Mouse (Mus musculus) v-Abl transformed pro-B cells (cell line): ENCODE measurements around the gene Fuca1.

ENCODE experiments used
- in situ Hi-C, 2 experiments: fragments of 400-800 bp; cut with MboI; formaldehyde crosslinking; loops; one replicate each; pipeline ENCODE4 v1.15.1; 2025; ENCODE audit not compliant: unreplicated experiment in 2 of 2

The Fuca1 gene

DNA sequence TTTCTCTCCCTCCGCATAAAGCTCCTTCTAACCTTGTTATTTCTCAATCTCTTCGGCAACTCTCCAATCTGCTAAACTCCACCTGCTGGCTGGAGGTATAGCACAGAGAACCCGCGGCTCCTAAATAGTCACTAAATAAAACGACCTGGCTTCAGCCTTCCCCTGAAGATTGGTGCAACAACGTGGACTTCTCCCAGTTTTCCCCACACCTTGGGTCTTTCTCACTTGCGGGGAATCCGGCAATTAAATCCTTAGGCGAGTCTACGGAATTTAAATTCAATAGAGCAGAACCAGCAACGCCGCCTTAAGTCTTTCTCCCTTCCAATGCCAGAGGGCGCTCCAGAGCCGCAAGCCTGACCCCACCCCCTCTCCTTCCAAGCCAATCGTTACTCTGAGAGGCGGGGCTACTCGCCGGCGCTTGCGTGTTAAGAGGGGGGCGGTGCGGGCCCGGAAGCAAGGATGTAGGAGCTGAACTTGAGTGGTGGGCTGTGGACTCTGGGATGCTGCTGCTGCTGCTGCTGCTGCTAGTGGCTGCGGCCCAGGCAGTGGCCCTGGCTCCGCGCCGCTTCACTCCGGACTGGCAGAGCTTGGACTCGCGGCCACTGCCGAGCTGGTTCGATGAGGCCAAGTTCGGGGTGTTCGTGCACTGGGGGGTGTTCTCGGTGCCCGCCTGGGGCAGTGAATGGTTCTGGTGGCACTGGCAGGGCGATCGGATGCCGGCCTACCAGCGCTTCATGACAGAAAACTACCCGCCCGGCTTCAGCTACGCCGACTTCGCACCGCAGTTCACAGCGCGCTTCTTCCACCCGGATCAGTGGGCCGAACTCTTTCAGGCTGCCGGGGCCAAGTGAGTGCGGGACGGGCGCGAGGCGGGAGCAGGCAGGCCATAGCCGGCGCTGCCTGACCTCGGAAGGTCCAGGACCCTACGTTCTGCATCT is at the start of gene Fuca1:
Fuca1 (plus strand) TSS at position 432 of the 938 bp plus-strand sequence.
- in situ Hi-C loops, result loop anchor here in 1 of 2 experiments (5.0 kb wide), 1 partner anchor 33 kb away; no protein-coding TSS in a partner anchor

DNA sequence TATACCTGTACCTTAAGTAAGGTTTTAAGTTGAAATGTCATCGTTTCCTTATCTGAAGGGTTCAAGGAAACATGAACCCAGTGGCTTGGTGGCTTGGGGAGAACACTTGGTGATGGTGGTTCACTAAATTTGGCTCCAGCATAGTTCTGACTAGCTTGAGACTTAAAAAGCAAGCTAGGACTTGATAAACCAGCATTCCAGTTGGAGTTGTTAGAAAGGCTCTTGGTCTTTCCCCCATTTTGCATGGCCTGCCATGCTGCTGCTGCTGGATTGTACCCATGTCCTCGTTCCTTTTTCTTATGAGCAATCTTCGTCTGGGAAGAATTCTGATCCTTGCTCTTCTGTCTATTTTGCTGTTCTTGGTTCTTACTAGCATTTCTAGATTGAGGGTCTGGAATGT is 48.5 kb upstream of the Fuca1 start:
- in situ Hi-C loops, result no loop called here

DNA sequence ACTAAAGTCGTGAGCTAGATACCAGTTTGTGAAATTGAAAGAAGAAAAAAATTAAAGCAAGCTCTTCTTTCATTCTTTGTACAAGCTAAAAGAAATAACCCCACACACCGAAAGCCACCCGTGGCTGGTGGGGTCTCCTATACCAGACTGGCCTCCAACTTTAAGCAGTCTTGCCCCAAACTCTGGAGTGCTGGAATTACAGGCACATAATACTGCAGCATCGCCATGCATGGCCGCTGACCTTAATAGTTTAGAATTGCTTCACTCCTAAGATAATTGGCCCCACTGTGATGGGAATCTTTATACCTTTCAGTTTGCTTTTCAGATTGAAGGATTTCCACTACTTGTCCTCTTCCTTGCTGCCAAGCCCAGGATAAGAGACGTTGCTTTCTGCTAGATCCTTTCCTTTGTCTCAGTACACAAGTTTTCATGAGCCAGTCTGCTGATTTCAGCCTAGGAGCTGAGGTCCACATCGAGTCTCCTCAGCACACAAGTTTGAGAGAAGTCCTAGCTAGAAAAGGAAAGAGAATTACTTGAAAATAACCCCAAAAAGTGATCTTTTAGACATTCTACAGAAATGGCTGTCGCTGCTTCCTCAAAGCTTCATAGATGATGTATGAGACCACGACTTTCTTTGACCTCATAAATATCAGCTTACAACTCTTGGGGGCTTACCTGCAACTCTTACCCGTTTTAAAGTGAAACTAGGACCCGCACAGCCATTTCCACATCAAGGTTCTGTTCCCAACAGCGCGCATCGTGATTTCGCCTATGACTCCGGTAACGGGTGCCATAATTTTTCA is 47.7 kb upstream of the Fuca1 start:
- in situ Hi-C loops, result no loop called here

DNA sequence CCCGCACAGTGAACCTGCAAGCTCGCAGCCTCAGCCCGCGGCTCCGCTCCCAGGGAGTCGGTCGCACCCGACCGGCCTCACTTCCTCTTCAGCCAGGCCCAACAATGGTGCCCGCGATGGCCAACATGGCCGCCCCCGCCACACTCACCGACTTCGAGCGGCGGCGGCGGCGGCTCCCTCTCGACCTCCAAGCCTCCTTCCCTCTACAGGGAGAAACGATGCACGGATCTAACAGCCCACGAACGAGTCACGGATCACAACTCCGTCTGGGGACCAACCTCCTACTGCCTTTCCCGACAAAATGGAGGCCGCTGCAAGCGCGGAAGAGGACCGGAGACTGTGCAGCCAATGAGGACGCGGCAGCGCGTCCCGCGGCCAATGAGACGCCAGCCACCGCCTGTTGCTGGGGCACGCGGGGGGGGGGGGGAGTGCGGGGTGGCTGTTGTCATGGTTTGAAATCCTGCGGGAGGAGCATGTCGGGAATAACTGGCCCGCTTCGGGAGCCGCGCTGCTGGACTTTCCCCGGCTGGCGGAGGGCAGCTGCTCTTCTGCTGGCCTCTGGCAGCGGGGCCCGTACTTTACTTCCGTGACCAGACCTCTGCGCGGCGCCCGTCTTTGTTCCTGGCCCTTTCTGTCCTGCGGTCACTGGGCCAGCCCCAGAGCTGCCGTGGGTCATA is 46.9 kb upstream of the Fuca1 start, which contains the start of gene Pnrc2:
Pnrc2 (minus strand) TSS at position 325 of the 677 bp plus-strand sequence.
- in situ Hi-C loops, result no loop called here

DNA sequence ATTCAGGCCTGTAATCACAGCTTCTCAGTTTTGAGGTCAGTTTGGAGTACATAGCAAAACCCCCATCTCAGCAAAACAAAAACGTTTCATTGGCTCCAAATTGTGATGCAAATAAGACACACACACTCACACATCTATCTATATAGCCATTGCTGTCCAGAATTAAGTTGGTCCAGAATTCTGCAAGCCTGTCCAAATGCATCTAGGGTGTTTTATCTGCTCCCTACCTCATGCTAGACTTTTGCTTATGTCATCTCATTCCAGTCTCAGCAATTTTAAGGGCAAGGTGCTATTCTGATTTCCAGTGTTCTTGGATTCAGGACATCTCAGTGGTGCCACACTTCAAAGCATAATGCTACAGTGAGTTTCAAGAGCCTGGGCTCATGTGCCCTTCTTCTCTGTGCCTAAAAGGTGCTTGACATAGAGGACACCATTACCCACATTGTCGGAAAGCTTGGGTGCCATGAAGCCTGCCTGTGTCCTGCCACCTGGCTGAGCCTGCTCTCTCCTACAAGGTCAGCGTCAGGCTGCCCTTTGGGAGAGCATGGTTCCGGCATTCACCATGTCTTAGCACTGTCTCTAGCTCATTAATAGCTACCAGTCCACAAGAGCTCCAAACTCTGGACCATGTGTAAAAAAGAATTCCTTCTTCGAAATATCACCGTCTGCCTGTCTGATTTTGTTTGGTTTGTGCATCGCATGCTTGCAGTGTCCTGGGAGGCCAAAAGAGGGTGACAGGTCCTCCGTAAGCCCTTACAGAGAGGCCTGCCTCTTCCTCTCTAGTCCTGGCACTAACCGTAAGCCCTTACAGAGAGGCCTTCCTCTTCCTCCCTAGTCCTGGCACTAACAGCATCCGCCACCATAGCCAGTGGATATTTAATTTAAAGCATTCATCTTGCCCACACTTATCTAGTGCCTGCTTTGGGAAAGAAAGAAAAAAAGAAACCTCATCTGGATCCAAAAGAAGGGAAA is 45.7 kb upstream of the Fuca1 start:
- in situ Hi-C loops, result loop anchor here in 1 of 2 experiments (5.0 kb wide), 1 partner anchor 73 kb away; no protein-coding TSS in a partner anchor

DNA sequence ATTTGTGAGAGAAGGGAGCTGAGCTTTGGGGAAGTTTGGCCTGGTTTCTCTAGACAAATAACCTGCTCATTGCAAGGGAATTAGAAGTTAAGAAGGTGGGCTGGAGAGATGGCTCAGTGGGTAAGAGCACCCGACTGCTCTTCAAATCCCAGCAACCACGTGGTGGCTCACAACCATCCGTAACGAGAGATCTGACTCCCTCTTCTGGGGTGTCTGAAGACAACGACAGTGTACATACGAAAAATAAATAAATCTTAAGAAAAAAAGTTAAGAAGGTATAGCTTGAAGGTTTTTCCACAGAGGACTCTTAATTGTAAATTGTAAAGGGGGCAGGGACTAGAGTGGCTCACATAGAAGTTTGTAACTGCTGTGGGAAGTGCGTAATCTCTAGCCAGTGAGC is 45.0 kb upstream of the Fuca1 start:
- in situ Hi-C loops, result loop anchor here in 1 of 2 experiments (5.0 kb wide), 1 partner anchor 73 kb away; no protein-coding TSS in a partner anchor

DNA sequence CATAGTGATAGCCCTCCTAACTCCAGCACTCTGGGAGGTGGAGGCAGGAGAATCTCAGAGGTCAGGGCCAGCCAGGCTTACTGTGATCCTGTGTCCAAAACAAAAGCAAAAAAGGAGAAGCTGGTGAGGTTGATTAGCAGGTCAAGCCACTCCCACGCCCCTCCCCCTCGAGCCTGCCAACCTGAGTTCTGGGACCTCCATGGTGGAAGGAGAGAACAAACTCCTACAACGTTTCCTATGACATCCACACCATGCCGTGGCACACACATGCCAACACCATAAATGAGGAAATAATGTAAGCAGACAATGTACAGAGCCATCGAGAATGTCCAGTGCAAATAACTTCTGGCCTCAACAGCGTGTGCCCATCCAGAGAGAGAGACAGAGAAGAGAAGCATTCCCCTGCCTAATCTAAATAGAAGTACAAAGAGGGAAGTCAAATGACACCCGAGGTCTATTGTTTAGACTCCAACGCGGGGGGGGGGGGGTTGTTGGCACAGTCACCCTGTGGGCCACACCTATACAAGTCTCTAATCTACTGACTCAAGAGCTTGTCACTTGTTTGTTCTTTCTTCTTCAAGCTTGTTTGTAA is 44.4 kb upstream of the Fuca1 start:
- in situ Hi-C loops, result loop anchor here in 1 of 2 experiments (5.0 kb wide), 1 partner anchor 74 kb away; no protein-coding TSS in a partner anchor

DNA sequence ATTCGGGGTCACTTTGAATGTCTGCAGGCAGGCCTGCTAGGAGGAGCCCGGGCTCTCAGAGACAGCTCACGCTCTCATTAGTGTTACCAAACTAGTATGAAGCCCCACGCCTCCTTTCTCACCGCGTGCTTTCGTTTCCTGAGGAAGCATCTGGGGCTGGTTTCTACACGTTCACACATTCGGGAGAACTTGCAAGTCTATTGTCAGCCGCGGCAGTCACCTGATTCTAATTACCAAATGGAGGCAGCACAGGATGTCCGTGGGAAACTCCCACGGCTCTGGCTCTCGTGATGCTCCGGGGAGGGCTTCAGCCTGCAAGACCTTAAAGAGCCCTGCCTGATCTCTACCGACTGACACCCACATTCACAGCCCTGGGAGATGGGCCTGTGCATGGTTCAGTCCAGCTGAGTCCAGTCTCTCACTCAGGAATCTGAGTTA is 43.9 kb upstream of the Fuca1 start:
- in situ Hi-C loops, result loop anchor here in 1 of 2 experiments (5.0 kb wide), 1 partner anchor 74 kb away; no protein-coding TSS in a partner anchor

DNA sequence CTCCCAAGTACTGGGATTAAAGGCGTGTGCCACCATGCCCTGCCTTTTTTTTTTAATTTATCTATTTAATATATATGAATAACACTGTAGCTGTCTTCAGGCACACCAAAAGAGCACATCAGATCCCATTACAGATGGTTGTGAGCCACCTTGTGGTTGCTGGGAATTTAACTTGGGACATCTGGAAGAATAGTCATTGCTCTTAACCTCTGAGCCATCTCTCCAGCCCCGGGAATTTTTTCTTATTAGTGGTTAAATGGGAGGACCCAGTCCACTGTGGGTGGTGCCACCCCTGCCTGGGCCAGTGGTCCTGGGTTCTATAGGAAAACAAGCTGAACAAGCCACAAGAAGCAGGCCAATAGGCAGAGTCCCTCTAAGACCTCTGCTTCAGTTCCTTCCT is 42.8 kb upstream of the Fuca1 start:
- in situ Hi-C loops, result loop anchor here in 1 of 2 experiments (5.0 kb wide), 1 partner anchor 75 kb away; no protein-coding TSS in a partner anchor

DNA sequence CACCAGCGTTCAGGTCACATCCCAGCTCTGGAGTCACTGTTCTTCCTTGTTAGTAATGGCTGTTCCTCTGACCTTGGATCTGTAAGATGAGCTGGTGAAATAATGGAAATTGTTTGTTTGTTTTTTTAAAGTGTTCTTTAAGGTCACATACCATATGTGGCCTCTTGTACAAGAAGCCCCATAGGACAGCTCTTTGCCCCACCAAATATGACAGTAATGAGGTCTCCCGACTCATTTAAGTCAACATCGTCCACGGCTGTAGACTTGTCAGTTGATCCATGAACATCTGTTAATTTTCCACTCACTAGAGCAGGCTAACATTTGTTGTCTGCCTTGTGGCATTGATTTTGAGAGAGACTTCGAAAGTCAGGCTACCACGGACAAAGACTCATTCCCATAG is 41.5 kb upstream of the Fuca1 start:
- in situ Hi-C loops, result loop anchor here in 1 of 2 experiments (5.0 kb wide), 1 partner anchor 77 kb away; no protein-coding TSS in a partner anchor

DNA sequence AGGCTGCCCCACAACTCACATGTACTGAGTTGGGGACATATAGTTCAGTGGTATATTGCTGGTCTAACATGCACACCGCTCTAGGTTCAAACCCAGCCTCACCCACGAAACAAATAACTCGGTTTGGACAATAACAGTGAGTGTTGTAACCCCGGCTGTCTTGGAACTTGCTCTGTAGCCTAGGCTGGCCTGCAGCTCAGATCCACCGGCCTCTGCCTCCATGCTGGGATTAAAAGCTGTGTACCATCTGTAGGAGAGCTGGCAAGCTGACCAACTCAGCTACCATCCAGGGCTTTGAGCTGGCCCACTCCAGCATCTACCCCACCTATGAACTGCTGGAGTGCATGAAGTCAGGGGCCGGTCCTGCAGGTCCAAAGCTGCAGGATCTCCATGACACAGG is 40.5 kb upstream of the Fuca1 start:
- in situ Hi-C loops, result loop anchor here in 1 of 2 experiments (5.0 to 10.0 kb wide), 2 partner anchors 37 to 275 kb away; no protein-coding TSS in a partner anchor

DNA sequence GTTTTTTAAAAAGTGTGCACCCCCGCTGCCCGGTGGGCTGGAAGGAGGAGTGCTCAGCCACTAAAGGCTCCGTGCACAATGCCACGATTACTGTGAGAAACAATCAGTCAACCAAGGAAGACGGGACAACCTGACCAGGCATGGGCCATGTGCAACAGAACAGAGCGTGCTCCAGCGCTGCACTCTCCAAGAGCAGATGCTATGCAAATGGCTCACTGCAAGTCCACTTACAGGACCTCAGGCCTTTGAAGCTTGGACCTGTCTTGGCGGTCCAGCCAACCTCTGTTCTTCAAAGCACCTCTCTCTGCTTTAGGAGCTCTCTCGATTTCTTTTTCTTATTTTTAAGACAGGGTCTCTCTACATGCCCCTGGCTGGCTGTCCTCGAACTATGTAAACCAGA is 40.0 kb upstream of the Fuca1 start:
- in situ Hi-C loops, result loop anchor here in 1 of 2 experiments (5.0 to 10.0 kb wide), 2 partner anchors 37 to 274 kb away; no protein-coding TSS in a partner anchor

DNA sequence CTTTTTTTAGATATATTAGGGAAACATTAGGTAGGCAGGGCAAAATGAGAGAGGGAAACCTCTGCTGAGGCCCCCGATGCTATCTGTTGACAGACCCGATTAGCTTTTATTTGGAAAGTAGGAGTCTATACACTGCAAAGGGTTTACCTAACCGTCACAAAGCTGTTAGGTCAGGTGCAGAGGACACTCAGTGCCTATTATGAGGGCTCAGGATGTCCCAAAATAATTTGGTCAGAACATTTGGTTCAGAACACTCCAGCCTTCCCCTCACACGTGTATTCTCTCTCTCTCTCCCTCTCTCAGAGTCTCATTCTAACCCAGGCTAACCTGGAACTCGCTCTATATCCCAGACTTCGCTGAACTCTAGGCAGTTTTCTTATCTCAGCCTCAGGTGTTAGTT is 38.5 kb upstream of the Fuca1 start:
- in situ Hi-C loops, result loop anchor here in 1 of 2 experiments (5.0 to 10.0 kb wide), 2 partner anchors 35 to 273 kb away; no protein-coding TSS in a partner anchor

DNA sequence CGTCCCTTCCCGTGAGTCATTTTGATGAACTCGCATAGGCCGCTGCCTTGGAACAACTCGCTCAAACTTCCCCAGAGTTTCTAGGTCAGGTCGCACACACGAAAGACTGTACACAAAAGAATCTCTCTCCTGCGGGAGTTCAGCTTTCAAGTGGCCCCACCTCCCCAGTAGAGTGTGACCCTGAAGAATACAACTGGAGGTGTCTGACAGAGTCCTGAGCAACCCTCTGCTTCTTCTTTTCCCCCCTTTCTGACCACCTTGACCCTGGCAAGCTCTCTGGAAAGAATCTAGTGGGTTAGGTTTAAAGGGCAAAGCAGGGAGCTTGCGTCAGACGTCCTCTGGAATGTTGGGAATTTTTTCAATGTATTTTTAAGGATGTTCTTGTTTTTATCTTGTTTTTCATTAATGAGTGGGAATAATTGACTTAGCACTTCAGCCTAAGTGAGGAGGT is 37.1 kb upstream of the Fuca1 start:
- in situ Hi-C loops, result loop anchor here in 1 of 2 experiments (5.0 to 10.0 kb wide), 2 partner anchors 34 to 271 kb away; no protein-coding TSS in a partner anchor

DNA sequence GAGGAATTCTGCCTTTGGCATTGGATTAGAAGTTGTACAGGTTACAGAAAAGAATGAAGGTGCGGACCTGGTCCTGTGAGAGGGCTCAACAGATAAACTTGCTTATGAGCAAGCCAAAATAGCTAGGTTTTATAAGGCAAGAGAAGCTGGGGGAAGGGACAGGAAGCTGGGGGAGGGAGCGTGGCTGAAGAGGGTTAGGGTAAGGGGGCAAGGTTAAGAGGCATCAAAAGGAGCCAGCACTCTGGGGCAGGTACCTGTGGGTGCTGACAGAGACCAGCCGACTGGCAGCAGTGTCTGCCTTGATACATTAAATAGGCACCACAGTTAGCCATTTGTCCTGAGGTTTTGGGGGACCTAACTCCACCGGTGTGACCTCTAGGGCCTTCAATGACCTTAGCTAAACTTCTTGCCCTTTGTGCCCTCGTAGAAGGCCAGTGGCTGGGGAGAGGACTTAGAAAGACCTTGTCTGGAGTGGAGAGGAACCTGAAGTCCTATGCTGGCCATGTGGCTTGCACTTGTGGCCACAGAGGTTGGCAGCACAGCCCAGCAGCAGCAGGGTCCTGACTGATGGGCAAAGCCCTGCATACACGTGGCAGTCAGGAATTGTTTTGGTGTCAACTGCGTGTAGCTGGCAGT is 36.5 kb upstream of the Fuca1 start:
- in situ Hi-C loops, result loop anchor here in 1 of 2 experiments (5.0 to 10.0 kb wide), 2 partner anchors 33 to 271 kb away; no protein-coding TSS in a partner anchor

DNA sequence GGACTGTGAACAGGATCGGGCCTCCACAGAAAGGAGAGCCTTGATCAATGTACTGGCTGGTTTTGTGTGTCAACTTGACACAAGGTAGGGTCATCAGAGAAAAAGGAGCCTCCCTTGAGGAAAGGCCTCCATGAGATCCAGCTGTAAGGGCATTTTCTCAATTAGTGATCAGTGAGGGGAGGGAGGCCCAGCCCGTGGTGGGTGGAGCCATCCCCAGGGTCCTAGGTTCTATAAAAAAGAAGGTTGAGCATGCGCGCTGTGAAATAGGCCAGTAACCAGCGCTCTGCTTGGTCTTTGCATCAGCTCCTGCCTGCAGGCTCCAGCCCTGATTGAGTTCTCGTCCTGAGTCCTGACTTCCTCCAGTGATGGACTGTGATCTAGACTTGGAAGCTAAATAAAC is 36.0 kb upstream of the Fuca1 start:
- in situ Hi-C loops, result loop anchor here in 1 of 2 experiments (5.0 to 10.0 kb wide), 2 partner anchors 33 to 270 kb away; no protein-coding TSS in a partner anchor

DNA sequence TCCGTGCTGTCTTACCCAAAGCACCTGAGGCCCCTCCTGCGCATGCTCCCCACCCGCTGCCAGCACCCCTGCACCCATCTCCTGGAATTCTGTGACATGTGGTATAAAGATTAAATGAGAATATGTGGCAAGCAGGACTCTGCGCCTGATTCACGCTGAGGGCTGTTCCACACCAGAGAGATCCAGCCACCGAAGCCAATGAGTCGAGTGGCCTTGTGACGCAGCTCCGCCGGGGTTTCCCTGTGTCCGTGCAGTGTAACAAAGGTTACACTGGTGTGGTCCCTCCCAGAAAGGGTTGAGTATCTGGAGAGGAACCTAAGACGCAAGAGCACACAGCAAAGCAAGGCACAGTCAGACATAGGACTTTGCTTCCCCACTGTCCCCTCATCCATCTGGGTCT is 34.9 kb upstream of the Fuca1 start:
- in situ Hi-C loops, result loop anchor here (5.0 to 10.0 kb wide), 4 partner anchors 37 to 269 kb away; partner anchors contain the start of gene Fuca1 (in 1 of the 2)
